Mouse (Mus musculus) thymus, adult 2 months (tissue): ENCODE measurements around the gene Dglucy.

Experiments used
- CTCF ChIP-seq: fragments of 200-500 bp; IDR thresholded peaks from 2 replicates; pipeline ENCODE4 v1.5.1; 2012; ENCODE audit warnings: mild to moderate bottlenecking, control low read depth, low read length, moderate library complexity, borderline replicate concordance; ENCODE audit not compliant: control insufficient read depth, poor library complexity, insufficient read depth; ENCODE audit errors: extremely low read depth
- POLR2A ChIP-seq: fragments of 200-500 bp; IDR thresholded peaks from 2 replicates; pipeline ENCODE4 v1.6.1; 2012; ENCODE audit warnings: mild to moderate bottlenecking, low read length, control low read depth, moderate library complexity; ENCODE audit not compliant: control insufficient read depth, poor library complexity, insufficient read depth; ENCODE audit errors: extremely low read depth

DNA sequence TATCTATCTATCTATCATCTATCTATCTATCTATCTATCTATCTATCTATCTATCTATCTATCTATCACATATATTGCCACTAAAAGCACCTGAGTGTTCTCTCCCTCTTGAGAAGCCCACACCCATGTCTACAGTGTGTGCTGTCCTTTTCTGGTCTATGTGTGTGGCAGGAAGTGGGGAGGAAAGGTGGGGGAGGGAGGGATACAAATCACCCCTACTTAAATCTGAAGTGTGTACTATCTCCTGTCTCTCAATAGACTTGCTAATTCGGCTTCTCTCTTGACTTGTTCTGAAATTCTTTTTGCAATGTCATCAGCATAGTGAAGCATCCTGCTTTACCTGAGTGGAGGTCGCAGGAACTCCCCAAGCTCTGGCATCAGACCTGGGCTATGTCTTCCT, 77.5 kb downstream of the Dglucy start:
- no peak for TF ChIP-seq CTCF
- no peak for TF ChIP-seq POLR2A
